Mouse (Mus musculus): Measurements from ENCODE around the gene Eloa. TPM values are rescaled to one million over a fixed set of nuclear protein-coding genes. Genes with fewer than 3 reads are reported as not detected.

The Eloa gene
- polyA plus RNA-seq, 1 experiment from 2014 or later: 27.3 TPM

GRCm38 (mm10) chr4:135964426-135964825 is 57.1 kb downstream of the Eloa start:
- ATAC-seq (replicated peaks; ENCODE audit: insufficient number of reproducible peaks, insufficient read depth, low FRiP score, low read depth): 0 out of 2 replicates have a peak, but pooled peaks have one; percentile 9
- Histone ChIP-seq H3K36me3 (peaks cover 43% of the 10 kb centered on the region), H3K9ac (peak overlapping the region; percentile 79)

GRCm38 (mm10) chr4:135963457-135964193 is 57.9 kb downstream of the Eloa start, which contains the start of gene Gale:
TSS of gene Gale (plus strand) at chr4:135963727.
- Histone ChIP-seq H3K4me1 (replicated peaks) (peaks cover 21% of the 10 kb centered on the region), H3K27ac (peak within 1 kb of the TSS; percentile 91), H3K9ac (peak within 1 kb of the TSS; percentile 79), H3K27me3 (no peaks in the 10 kb centered on the region), H3K4me2 (peak within 1 kb of the TSS; percentile 89), H3K4me3 (peak within 1 kb of the TSS; percentile 75), H3K9me3 (replicated peaks) (no peaks in the 10 kb centered on the region), H3K36me3 (peaks cover 36% of the 10 kb centered on the region)
- ATAC-seq (replicated peaks; ENCODE audit: insufficient number of reproducible peaks, insufficient read depth, low FRiP score, low read depth): peak; percentile 89
- WGBS: under 1% methylated on average over 56 of the region's 56 CpGs

More at GRCm38 (mm10) chr4:135964426-135964825, 57.1 kb downstream of the Eloa start:
- Histone ChIP-seq H3K27me3 (no peaks in the 10 kb centered on the region), H3K4me3 (peak overlapping the region; percentile 75), H3K27ac (peak overlapping the region; percentile 91), H3K9me3 (replicated peaks) (no peaks in the 10 kb centered on the region), H3K4me1 (replicated peaks) (peaks cover 21% of the 10 kb centered on the region), H3K4me2 (peak overlapping the region; percentile 89)
- WGBS: 5% methylated on average over 12 of the region's 12 CpGs

GRCm38 (mm10) chr4:135962946-135963345 is 58.6 kb downstream of the Eloa start:
- H3K9ac ChIP-seq: peak overlapping the region; percentile 79
- no peaks in the 10 kb centered on the region for H3K9me3 ChIP-seq (replicated peaks)
- peak overlapping the region; percentile 75 for H3K4me3 ChIP-seq
- peaks cover 36% of the 10 kb centered on the region; the same call in 1 of the 2 replicates for H3K36me3 ChIP-seq
- WGBS: 6% methylated on average over 15 of the region's 15 CpGs
- peaks cover 21% of the 10 kb centered on the region for H3K4me1 ChIP-seq (replicated peaks)
- no peaks in the 10 kb centered on the region for H3K27me3 ChIP-seq
- peak overlapping the region; percentile 91 for H3K27ac ChIP-seq
- no peak for ATAC-seq (replicated peaks; ENCODE audit: insufficient number of reproducible peaks, insufficient read depth, low FRiP score, low read depth)
- H3K4me2 ChIP-seq: peak overlapping the region; percentile 89

- H3K4me2 ChIP-seq: no peak overlapping the region
- no peak for ATAC-seq (replicated peaks; ENCODE audit: insufficient number of reproducible peaks, insufficient read depth, low FRiP score, low read depth)
- no peaks in the 10 kb centered on the region for H3K27me3 ChIP-seq
- no peak overlapping the region for H3K27ac ChIP-seq
- H3K36me3 ChIP-seq: peaks cover 36% of the 10 kb centered on the region; the same call in 1 of the 2 replicates
- no peak overlapping the region for H3K4me3 ChIP-seq
- WGBS: 83% methylated on average over 7 of the region's 7 CpGs
- H3K9me3 ChIP-seq (replicated peaks): no peaks in the 10 kb centered on the region
- no peak overlapping the region for H3K9ac ChIP-seq
- peaks cover 21% of the 10 kb centered on the region for H3K4me1 ChIP-seq (replicated peaks)
These were observed 59.4 kb downstream of the Eloa start for GRCm38 (mm10) chr4:135962198-135962597.

- Histone ChIP-seq H3K27me3 (no peaks in the 10 kb centered on the region), H3K36me3 (peaks cover 35% of the 10 kb centered on the region; the same call in 1 of the 2 replicates), H3K9me3 (replicated peaks) (no peaks in the 10 kb centered on the region), H3K27ac (no peak overlapping the region), H3K4me2 (no peak overlapping the region), H3K4me1 (replicated peaks) (peaks cover 21% of the 10 kb centered on the region), H3K9ac (no peak overlapping the region), H3K4me3 (no peak overlapping the region)
- ATAC-seq (replicated peaks; ENCODE audit: insufficient number of reproducible peaks, insufficient read depth, low FRiP score, low read depth): no peak
- 86% methylated on average over 5 of the region's 5 CpGs for WGBS
These were observed 59.9 kb downstream of the Eloa start for GRCm38 (mm10) chr4:135961709-135962108.

- H3K4me3 ChIP-seq: no peak overlapping the region
- H3K9ac ChIP-seq: no peak overlapping the region
- H3K4me1 ChIP-seq (replicated peaks): peaks cover 21% of the 10 kb centered on the region
- no peaks in the 10 kb centered on the region for H3K27me3 ChIP-seq
- peaks cover 33% of the 10 kb centered on the region for H3K36me3 ChIP-seq
- H3K4me2 ChIP-seq: no peak overlapping the region
- H3K27ac ChIP-seq: no peak overlapping the region
- 0 out of 2 replicates have a peak, but pooled peaks have one; percentile 8 for ATAC-seq (replicated peaks; ENCODE audit: insufficient number of reproducible peaks, insufficient read depth, low FRiP score, low read depth)
- 17% methylated on average over 5 of the region's 5 CpGs for WGBS
- H3K9me3 ChIP-seq (replicated peaks): no peaks in the 10 kb centered on the region
These were observed 60.8 kb downstream of the Eloa start for GRCm38 (mm10) chr4:135960717-135961116.

- Histone ChIP-seq H3K27ac (no peak overlapping the region), H3K9ac (no peak overlapping the region), H3K4me1 (replicated peaks) (peaks cover 6% of the 10 kb centered on the region; the same call in 1 of the 2 replicates), H3K9me3 (replicated peaks) (no peaks in the 10 kb centered on the region), H3K4me2 (no peak overlapping the region), H3K36me3 (peaks cover 44% of the 10 kb centered on the region), H3K27me3 (no peaks in the 10 kb centered on the region), H3K4me3 (no peak overlapping the region)
- ATAC-seq (replicated peaks; ENCODE audit: insufficient number of reproducible peaks, insufficient read depth, low FRiP score, low read depth): no peak
- 66% methylated on average over 8 of the region's 8 CpGs for WGBS
These were observed 63.2 kb downstream of the Eloa start for GRCm38 (mm10) chr4:135958354-135958753.

GRCm38 (mm10) chr4:135955886-135956285 is 65.7 kb downstream of the Eloa start:
- WGBS: 85% methylated on average over 9 of the region's 9 CpGs
- H3K36me3 ChIP-seq: peaks cover 62% of the 10 kb centered on the region

GRCm38 (mm10) chr4:135954241-135954640 is 67.3 kb downstream of the Eloa start:
- Histone ChIP-seq H3K9ac (no peak overlapping the region), H3K4me1 (replicated peaks) (peaks cover 8% of the 10 kb centered on the region), H3K27ac (no peak overlapping the region), H3K36me3 (peaks cover 59% of the 10 kb centered on the region), H3K4me3 (no peak overlapping the region), H3K9me3 (replicated peaks) (no peaks in the 10 kb centered on the region), H3K4me2 (no peak overlapping the region), H3K27me3 (no peaks in the 10 kb centered on the region)
- no peak for ATAC-seq (replicated peaks; ENCODE audit: insufficient number of reproducible peaks, insufficient read depth, low FRiP score, low read depth)
- 15% methylated on average over 2 of the region's 2 CpGs for WGBS

More at GRCm38 (mm10) chr4:135955886-135956285, 65.7 kb downstream of the Eloa start:
- no peak overlapping the region for H3K4me3 ChIP-seq
- no peak overlapping the region for H3K4me2 ChIP-seq
- H3K4me1 ChIP-seq (replicated peaks): no peaks in the 10 kb centered on the region
- H3K27ac ChIP-seq: no peak overlapping the region
- no peaks in the 10 kb centered on the region for H3K27me3 ChIP-seq
- H3K9me3 ChIP-seq (replicated peaks): no peaks in the 10 kb centered on the region
- no peak overlapping the region for H3K9ac ChIP-seq
- ATAC-seq (replicated peaks; ENCODE audit: insufficient number of reproducible peaks, insufficient read depth, low FRiP score, low read depth): no peak

Other genes starting within 250 kb of the Eloa start
- gene Srsf10, start 166.0 kb downstream of the Eloa start, polyA plus RNA-seq (2015; fragmentation: Nextera tagmentation; extraction: Ambion mirVana): 127 and 131 TPM in 2 replicates
- 123 and 130 TPM in 2 replicates for gene Pnrc2, start 147.9 kb downstream of the Eloa start, polyA plus RNA-seq (2015; fragmentation: Nextera tagmentation; extraction: Ambion mirVana)
- gene Cnr2, start 126.4 kb downstream of the Eloa start, polyA plus RNA-seq (2015; fragmentation: Nextera tagmentation; extraction: Ambion mirVana): 0.49 and 0.55 TPM in 2 replicates
- gene Fuca1, start 101.0 kb downstream of the Eloa start, polyA plus RNA-seq (2015; fragmentation: Nextera tagmentation; extraction: Ambion mirVana): 38.1 and 61.6 TPM in 2 replicates
- gene Hmgcl, start 75.3 kb downstream of the Eloa start, polyA plus RNA-seq (2015; fragmentation: Nextera tagmentation; extraction: Ambion mirVana): 80.2 and 82.4 TPM in 2 replicates
- gene Gale, start 58.0 kb downstream of the Eloa start, polyA plus RNA-seq (2015; fragmentation: Nextera tagmentation; extraction: Ambion mirVana): 17.6 and 24.8 TPM in 2 replicates
- gene Lypla2, start 49.1 kb downstream of the Eloa start, polyA plus RNA-seq (2015; fragmentation: Nextera tagmentation; extraction: Ambion mirVana): 59.6 and 79.0 TPM in 2 replicates
- 34.0 and 57.7 TPM in 2 replicates for gene Pithd1, start 34.5 kb downstream of the Eloa start, polyA plus RNA-seq (2015; fragmentation: Nextera tagmentation; extraction: Ambion mirVana)
- 236 and 245 TPM in 2 replicates for gene Rpl11, start 31.7 kb upstream of the Eloa start, polyA plus RNA-seq (2015; fragmentation: Nextera tagmentation; extraction: Ambion mirVana)
- gene Id3, start 121.7 kb upstream of the Eloa start, polyA plus RNA-seq (2015; fragmentation: Nextera tagmentation; extraction: Ambion mirVana): 261 and 294 TPM in 2 replicates
- 7.8 and 9.6 TPM in 2 replicates for gene E2f2, start 150.6 kb upstream of the Eloa start, polyA plus RNA-seq (2015; fragmentation: Nextera tagmentation; extraction: Ambion mirVana)
- gene Asap3, start 184.6 kb upstream of the Eloa start, polyA plus RNA-seq (2015; fragmentation: Nextera tagmentation; extraction: Ambion mirVana): 2.6 and 4.8 TPM in 2 replicates
- 47.7 and 61.6 TPM in 2 replicates for gene Tcea3, start 226.0 kb upstream of the Eloa start, polyA plus RNA-seq (2015; fragmentation: Nextera tagmentation; extraction: Ambion mirVana)